Mouse (Mus musculus) CD4-positive naive resting alpha-beta T cell, adult 57 days (primary cell): ENCODE data around the gene Asb3. TPM values are rescaled to one million over a fixed set of nuclear protein-coding genes. Genes with fewer than 3 reads are reported as not detected.

Experiments used
- total RNA-seq: library from RNA; stranded (reverse); gene quantifications from one replicate; pipeline ENCODE4 v1.2.4, GENCODE M21; 2023

Gene Asb3
- 18.9 TPM for total RNA-seq

DNA sequence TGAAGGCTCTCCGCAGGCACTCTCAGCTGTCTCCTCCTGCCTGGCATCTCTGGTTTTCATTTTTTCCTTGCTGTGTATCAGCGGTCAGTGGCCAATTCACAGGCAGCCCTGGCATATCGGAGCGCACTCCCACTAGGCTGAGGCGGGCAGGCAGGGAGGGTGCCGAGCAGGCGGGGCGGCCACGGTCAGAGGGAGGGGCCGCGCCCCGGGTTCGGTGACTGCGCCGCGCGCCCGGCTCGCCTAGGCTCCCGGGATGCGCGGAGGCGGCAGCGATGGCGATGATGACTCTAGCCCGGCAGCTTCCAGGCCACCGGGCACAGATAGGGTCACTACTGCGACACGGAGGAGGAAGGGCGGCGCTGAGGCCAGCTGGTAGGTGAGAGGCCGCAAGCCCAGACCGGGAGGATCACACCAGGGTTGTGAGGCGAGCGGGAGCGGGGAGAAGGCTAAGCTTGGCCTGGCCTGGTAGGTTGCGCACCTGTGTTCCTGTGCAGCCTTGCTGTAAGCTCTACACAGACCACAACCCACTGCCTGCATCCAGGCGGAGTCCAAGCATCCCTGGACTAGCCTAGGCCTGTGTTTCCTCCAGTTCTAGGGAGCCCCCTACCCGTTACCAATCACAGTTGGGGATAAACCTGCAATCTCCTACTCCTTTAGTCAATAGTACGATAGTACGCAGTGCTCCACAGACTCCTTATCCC, at the start of gene Asb3, which contains the start of gene Gpr75:
Asb3 (plus strand) TSS at position 246 of the 701 bp plus-strand sequence.
Gpr75 (plus strand) TSS at position 188 of the 701 bp plus-strand sequence.

DNA sequence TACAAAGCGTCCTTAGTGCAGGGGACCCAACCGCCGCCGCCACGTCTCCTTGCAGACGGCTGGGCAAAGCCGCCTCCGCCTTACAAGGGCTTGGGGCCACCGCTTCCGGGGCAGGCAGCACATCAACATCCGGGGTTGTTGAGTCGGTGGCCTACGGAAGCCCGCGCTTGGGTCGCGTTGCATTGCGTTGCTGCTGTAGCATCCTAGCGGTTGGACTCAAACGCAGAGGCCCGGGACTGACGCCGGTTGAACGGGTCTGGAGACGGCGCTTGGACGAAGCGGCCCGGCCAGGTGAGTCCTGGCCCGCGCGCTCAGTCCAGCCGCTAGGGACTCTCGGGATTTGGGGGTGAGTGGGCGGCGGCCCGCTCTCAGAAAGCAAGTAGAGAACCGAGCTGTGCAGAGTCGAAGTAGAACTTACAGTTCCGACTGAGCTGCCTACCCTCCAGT, 69.1 kb downstream of the Asb3 start, which contains the start of gene Erlec1:
Erlec1 (minus strand) TSS at position 57 of the 447 bp plus-strand sequence.

DNA sequence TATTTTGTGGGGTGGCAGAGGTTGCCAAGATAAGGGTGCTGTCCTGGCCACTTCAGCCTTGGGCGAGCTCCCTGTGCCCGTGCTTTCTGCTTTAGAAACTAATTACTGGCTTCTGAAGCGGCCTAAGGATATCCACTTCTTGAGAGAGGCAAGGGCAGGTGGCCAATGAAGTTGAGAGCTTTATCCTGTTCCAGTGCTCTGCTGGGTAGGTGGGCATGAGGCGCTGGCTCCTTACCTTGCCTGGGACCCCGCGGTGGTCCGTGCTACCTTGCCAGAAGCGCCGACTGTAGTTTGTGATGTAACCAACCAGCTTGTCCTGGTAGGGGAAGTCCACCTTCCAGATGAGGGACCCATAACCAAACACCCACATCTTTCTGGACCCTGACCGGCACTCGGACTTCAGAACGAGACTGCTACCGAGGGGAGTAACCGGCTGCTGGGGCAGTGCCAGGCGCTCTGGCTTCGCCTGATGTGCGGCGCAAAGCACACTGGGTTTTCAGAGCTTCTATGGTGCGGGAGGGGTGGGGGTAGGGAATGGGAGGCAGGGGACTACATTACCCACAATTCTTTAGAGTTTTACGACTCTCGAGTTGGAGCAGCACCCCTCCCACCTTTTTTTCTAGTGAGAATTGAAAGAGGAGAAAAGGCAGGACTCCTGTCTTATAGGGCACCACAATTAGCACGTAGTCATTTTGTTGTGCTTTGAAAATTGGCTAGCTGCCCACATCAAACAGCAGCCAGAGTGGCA, 100.8 kb downstream of the Asb3 start, which contains the start of gene Chac2:
Chac2 (minus strand) TSS at position 474 of the 748 bp plus-strand sequence.

Other genes starting within 250 kb of the Asb3 start
- gene Acyp2, start 235.8 kb upstream of the Asb3 start, total RNA-seq = 0.95 TPM
- 60.3 TPM for gene Psme4, start 113.7 kb upstream of the Asb3 start, total RNA-seq
- gene Gpr75, start 58 bp upstream of the Asb3 start, total RNA-seq = not detected
- gene Erlec1, start 68.9 kb downstream of the Asb3 start, total RNA-seq = 25.0 TPM
- gene Chac2, start 100.9 kb downstream of the Asb3 start, total RNA-seq = 2.0 TPM